Mouse (Mus musculus) heart, embryonic 13.5 days (tissue): ENCODE results near the gene Acrbp. TPM values are rescaled to one million over a fixed set of nuclear protein-coding genes. Genes with fewer than 3 reads are reported as not detected.
"Not testable (repeated sequence)": the region's sequence is repeated elsewhere in the genome, so short reads cannot be mapped to it uniquely, and the experiment has no call there.

Source experiments
- ATAC-seq: fragments of 200-750 bp; cut with Nextera tagmentation; 2 replicates; pipeline ENCODE4 v1.8.0; 2017; ENCODE audit warnings: moderate TSS enrichment; ENCODE audit not compliant: insufficient number of reproducible peaks, low FRiP score, low TSS enrichment; ENCODE audit errors: extremely low read depth
- H3K27ac ChIP-seq: fragments of 300-500 bp; sonication (generic); replicated peaks from 2 replicates; pipeline ENCODE4 v1.5.1; 2015; ENCODE audit warnings: moderate library complexity, mild to moderate bottlenecking, inconsistent platforms
- H3K27me3 ChIP-seq: fragments of 300-500 bp; sonication (generic); replicated peaks from 2 replicates; pipeline ENCODE4 v1.6.1; 2015; ENCODE audit warnings: mild to moderate bottlenecking, inconsistent platforms
- H3K36me3 ChIP-seq: fragments of 300-500 bp; sonication (generic); 2 replicates; pipeline ENCODE4 v1.6.1; 2015; ENCODE audit warnings: mild to moderate bottlenecking, inconsistent platforms
- H3K4me1 ChIP-seq: fragments of 300-500 bp; sonication (generic); 2 replicates; pipeline ENCODE4 v1.6.1; 2015; ENCODE audit warnings: inconsistent platforms
- H3K4me2 ChIP-seq: fragments of 300-500 bp; sonication (generic); 2 replicates; pipeline ENCODE4 v1.6.1; 2015; ENCODE audit warnings: inconsistent platforms, mild to moderate bottlenecking, moderate library complexity
- H3K4me3 ChIP-seq: fragments of 300-500 bp; sonication (generic); 2 replicates; pipeline ENCODE4 v1.5.1; 2015; ENCODE audit warnings: moderate library complexity, mild to moderate bottlenecking, inconsistent platforms
- H3K9ac ChIP-seq: fragments of 300-500 bp; sonication (generic); 2 replicates; pipeline ENCODE4 v1.6.1; 2015; ENCODE audit warnings: inconsistent platforms, mild to moderate bottlenecking, moderate library complexity
- H3K9me3 ChIP-seq: fragments of 300-500 bp; sonication (generic); 2 replicates; pipeline ENCODE4 v1.6.1; 2016; ENCODE audit warnings: inconsistent platforms
- WGBS: fragments of 180-500 bp; shearing (Covaris S2); methylation state at CpG from one replicate; pipeline ENCODE4 v1.1.7; 2015; ENCODE audit warnings: mixed read lengths; 5-methylcytosine and 5-hydroxymethylcytosine counted together
- polyA plus RNA-seq: library from polyadenylated mRNA; unstranded; fragments of >200 nt; fragmentation: Nextera tagmentation; extraction: Ambion mirVana; gene quantifications from 2 replicates; pipeline ENCODE4 v1.2.1, GENCODE M21; 2015

Gene Acrbp
- polyA plus RNA-seq, 1 experiment from 2014 or later, result 5.4 TPM

DNA sequence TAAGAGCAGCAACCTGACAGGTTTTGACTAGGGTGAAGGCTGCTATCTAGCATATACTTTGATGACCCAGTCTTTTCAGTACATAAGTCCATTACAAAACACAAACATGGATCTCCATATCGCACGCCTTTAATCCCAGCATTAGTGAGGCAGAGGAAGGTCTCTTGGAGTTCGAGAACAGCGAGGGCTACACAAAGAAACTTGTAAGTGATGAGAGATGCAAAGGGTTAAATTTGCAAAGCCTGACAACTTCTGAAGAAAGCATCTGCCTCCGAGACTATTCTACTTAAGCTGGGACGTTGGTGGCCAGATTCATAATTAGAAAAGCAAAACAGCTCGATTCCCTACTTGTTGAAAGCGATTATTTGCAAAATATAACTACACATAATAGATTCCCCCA, 10.4 kb upstream of the Acrbp start:
- peak overlapping the region; percentile 82 for H3K4me3 ChIP-seq
- WGBS, result 5% methylated on average over 8 of the region's 8 CpGs
- H3K9ac ChIP-seq, result peak overlapping the region; percentile 63
- H3K36me3 ChIP-seq, result peaks cover 52% of the 10 kb centered on the region
- no peaks in the 10 kb centered on the region for H3K27me3 ChIP-seq
- H3K4me1 ChIP-seq, result peaks cover 15% of the 10 kb centered on the region
- H3K27ac ChIP-seq, result peak overlapping the region; percentile 67
- peak overlapping the region; percentile 87 for H3K4me2 ChIP-seq
- no peak for ATAC-seq
- H3K9me3 ChIP-seq, result no peaks in the 10 kb centered on the region

DNA sequence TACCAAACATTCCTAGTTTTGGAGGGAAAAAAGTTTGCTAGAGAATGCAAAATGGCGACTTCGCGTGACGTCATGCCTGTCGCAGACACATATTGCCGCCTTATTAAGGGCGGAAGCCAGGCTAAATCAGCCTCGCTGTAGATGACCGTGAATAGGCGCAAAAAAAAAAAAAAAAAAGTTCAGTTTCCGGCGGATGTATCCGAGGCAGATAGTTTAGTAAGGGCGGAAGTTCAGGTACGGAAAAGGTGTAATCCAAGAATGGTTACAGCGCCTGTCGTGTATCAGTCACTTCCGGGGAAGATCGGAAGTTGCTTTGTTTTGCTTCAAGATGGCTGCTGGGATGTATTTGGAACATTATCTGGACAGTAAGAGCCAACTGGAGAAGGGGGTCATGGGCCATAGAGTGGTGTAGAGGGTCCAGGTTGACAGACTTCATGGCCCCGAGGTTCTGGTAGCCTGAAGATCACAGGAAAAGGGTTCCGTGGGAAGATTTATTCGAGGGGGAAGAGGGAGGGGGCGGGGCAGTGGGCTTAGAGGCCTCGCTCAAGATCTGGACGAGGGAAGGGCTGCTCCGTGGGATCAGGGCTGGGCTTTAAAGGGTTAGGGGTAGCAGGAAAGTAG, 9.8 kb upstream of the Acrbp start, which contains the start of gene Ing4:
Ing4 (plus strand) TSS at position 228 of the 621 bp plus-strand sequence.
- Histone ChIP-seq H3K4me1 (peaks cover 15% of the 10 kb centered on the region), H3K27me3 (no peaks in the 10 kb centered on the region), H3K27ac (peak within 1 kb of the TSS; percentile 72), H3K9me3 (no peaks in the 10 kb centered on the region), H3K36me3 (peaks cover 52% of the 10 kb centered on the region), H3K4me3 (peak within 1 kb of the TSS; percentile 82), H3K9ac (peak within 1 kb of the TSS; percentile 85), H3K4me2 (peak within 1 kb of the TSS; percentile 87)
- peak; percentile 93 for ATAC-seq
- under 1% methylated on average over 26 of the region's 26 CpGs for WGBS

DNA sequence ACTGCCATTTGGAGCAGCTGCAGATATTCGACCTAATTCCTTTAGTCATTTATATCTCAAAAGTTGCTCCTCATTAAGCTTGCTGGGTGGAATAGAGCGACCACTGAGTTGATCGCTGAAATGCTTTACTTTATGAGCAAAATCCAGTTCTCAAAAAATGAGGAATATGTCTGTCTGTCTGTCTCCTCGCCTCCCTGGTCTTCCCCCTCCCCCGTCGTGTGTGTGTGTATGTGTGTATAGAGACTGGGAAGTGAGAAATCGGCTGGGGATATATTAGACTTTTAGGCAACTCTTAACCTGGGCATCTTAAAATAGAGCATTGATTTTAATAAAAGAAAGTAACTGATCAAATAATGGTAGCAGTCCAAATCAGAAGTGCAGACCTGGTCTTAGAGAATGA, 9.3 kb upstream of the Acrbp start:
- Histone ChIP-seq H3K9me3 (no peaks in the 10 kb centered on the region), H3K4me2 (peak overlapping the region; percentile 87), H3K4me1 (peaks cover 15% of the 10 kb centered on the region), H3K36me3 (peaks cover 51% of the 10 kb centered on the region), H3K27ac (peak overlapping the region; percentile 72), H3K27me3 (no peaks in the 10 kb centered on the region), H3K9ac (peak overlapping the region; percentile 85), H3K4me3 (peak overlapping the region; percentile 82)
- WGBS, result 14% methylated on average over 7 of the region's 7 CpGs
- ATAC-seq, result no peak

DNA sequence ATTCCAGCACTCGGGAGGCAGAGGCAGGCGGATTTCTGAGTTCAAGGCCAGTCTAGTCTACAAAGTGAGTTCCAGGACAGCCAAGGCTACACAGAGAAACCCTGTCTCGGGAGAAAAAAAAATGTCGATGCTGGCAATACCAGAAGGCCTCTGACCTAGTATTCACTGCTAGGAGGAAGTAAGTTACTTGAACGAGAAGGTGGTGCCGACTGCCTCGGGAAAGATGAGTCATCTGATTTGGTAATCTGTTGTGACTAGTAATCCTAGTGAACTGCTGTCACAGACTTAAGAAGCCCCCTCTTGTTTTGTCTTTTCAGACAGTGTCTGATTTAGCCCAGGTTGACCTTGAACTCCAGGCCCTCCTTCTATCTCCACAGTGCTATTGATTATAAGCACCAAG, 8.4 kb upstream of the Acrbp start:
- H3K4me2 ChIP-seq, result no peak overlapping the region
- H3K4me3 ChIP-seq, result no peak overlapping the region
- H3K27me3 ChIP-seq, result no peaks in the 10 kb centered on the region
- no peak overlapping the region for H3K9ac ChIP-seq
- peaks cover 15% of the 10 kb centered on the region for H3K4me1 ChIP-seq
- WGBS, result 73% methylated on average over 7 of the region's 7 CpGs
- no peak overlapping the region for H3K27ac ChIP-seq
- H3K36me3 ChIP-seq, result peaks cover 50% of the 10 kb centered on the region
- no peak for ATAC-seq
- no peaks in the 10 kb centered on the region for H3K9me3 ChIP-seq

DNA sequence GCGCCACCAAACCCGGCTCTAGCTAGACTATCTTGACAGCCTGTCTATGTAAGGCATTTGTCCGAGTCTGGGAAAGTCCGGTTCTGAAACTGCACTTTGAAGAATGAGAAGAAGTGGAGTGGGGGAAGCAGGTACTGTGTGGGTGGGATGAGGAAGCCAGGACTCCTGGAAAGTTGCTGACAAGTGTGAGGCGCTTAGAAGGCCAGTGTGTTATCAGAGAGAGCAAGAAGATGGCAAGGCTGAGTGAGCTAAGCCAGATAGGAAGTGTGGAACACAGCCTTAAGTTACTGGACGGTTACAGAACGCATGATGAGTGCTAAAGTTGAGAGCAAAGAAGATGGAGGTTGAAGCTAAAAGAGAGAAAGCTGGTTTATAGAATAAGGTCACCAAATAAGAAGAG, 7.4 kb upstream of the Acrbp start:
- no peak for ATAC-seq
- Histone ChIP-seq H3K36me3 (peaks cover 50% of the 10 kb centered on the region), H3K9me3 (no peaks in the 10 kb centered on the region), H3K9ac (no peak overlapping the region), H3K4me1 (peaks cover 15% of the 10 kb centered on the region), H3K27ac (no peak overlapping the region), H3K27me3 (no peaks in the 10 kb centered on the region), H3K4me3 (no peak overlapping the region), H3K4me2 (no peak overlapping the region)
- 76% methylated on average over 7 of the region's 7 CpGs for WGBS

DNA sequence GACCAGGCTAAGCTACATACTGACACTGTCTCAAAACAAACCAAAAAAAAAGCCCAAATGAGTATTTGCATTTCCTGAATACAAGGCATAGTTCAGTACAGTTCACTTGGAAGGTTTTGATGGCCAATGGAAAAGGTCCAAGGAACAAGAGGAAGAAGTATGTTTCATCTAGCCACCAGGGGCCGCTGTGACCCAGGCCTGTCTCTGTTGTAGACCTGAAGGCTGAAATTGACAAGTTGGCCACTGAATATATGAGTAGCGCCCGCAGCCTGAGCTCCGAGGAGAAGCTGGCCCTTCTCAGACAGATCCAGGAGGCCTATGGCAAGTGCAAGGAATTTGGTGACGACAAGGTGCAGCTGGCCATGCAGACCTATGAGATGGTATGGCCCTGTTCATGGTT, 2.8 kb upstream of the Acrbp start:
- H3K27me3 ChIP-seq, result no peaks in the 10 kb centered on the region
- no peak overlapping the region for H3K4me3 ChIP-seq
- no peaks in the 10 kb centered on the region for H3K4me1 ChIP-seq
- no peak overlapping the region for H3K27ac ChIP-seq
- H3K36me3 ChIP-seq, result peaks cover 82% of the 10 kb centered on the region
- 38% methylated on average over 5 of the region's 5 CpGs for WGBS
- H3K4me2 ChIP-seq, result no peak overlapping the region
- H3K9me3 ChIP-seq, result no peaks in the 10 kb centered on the region
- ATAC-seq, result no peak
- H3K9ac ChIP-seq, result no peak overlapping the region

DNA sequence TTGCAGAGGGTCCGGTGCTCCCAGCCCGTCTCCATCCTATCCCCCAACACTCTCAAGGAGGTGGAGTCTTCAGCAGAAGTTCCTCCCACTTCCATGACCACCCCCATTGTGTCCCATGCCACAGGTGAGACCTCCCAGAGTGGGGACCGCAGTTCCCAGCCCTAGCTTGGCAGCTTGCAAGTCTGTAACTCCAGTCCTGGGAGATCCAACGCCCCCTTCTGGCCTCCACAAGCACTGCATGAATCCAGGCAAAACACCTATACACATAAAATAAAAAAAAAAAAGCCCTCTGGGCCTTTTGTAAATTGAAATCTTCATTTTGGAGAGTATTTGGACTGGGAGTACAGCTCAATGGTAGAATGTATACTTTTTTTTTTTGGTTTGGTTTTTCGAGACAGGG, 1.7 kb downstream of the Acrbp start:
- H3K9ac ChIP-seq, result no peak overlapping the region
- H3K36me3 ChIP-seq, result peaks cover 86% of the 10 kb centered on the region
- no peak for ATAC-seq
- H3K4me2 ChIP-seq, result no peak overlapping the region
- no peaks in the 10 kb centered on the region; the same call in 1 of the 2 replicates for H3K4me1 ChIP-seq
- no peaks in the 10 kb centered on the region for H3K27me3 ChIP-seq
- WGBS, result 49% methylated on average over 5 of the region's 5 CpGs
- H3K9me3 ChIP-seq, result no peaks in the 10 kb centered on the region
- H3K27ac ChIP-seq, result no peak overlapping the region
- no peak overlapping the region for H3K4me3 ChIP-seq

DNA sequence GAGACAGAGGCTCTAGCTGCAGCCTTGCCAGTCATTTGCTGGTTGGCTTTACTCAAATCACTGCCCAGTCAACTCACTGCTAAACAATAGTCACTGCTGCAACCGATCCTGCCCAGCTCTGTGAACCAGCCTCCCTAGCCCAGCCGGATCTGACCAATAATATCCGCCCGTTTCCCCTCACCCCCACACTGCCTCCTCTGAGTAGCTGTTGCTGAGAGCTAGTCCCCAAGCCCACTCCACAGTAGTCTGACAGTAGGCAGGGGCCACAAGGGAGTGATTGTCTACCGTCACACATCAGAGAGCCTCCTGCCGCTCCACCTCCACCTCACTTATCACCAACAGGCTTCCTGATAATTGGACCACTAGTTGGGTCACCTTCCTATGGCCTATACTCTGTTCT, 12.0 kb downstream of the Acrbp start:
- peak overlapping the region; percentile 25; the same call in 1 of the 2 replicates for H3K4me2 ChIP-seq
- no peak overlapping the region for H3K4me3 ChIP-seq
- no peak for ATAC-seq
- no peaks in the 10 kb centered on the region for H3K36me3 ChIP-seq
- no peaks in the 10 kb centered on the region for H3K9me3 ChIP-seq
- 13% methylated on average over 6 of the region's 6 CpGs for WGBS
- peaks cover 14% of the 10 kb centered on the region for H3K4me1 ChIP-seq
- H3K27ac ChIP-seq, result no peak overlapping the region
- H3K27me3 ChIP-seq, result peaks cover 34% of the 10 kb centered on the region
- H3K9ac ChIP-seq, result 0 out of 2 replicates have a peak overlapping the region, but pooled peaks have one; percentile 47

DNA sequence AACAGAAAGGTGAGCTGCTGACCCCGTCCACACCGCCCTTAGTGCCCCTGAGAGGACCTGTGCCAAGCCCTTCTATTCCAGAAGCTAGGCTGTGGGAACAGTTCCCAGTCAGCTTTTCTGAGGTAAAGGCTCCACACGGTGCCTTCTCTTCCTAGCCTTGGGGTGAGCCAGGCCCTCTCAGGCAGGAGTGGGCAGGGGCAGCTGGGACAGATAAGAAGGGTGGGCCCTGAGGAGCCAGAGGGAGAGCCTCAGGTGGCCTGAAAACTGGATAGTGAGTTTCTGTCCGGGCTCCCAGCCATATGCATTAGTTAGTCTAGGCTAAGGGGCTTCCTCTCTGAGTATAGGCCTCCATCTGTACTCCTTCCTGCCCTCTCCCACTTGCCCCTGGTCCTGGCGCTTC, 13.0 kb downstream of the Acrbp start:
- H3K4me2 ChIP-seq, result no peak overlapping the region
- ATAC-seq, result no peak
- H3K36me3 ChIP-seq, result no peaks in the 10 kb centered on the region
- H3K4me3 ChIP-seq, result no peak overlapping the region
- H3K27ac ChIP-seq, result no peak overlapping the region
- H3K9ac ChIP-seq, result no peak overlapping the region
- peaks cover 14% of the 10 kb centered on the region for H3K4me1 ChIP-seq
- 78% methylated on average over 5 of the region's 5 CpGs for WGBS
- H3K27me3 ChIP-seq, result peaks cover 38% of the 10 kb centered on the region
- no peaks in the 10 kb centered on the region for H3K9me3 ChIP-seq

DNA sequence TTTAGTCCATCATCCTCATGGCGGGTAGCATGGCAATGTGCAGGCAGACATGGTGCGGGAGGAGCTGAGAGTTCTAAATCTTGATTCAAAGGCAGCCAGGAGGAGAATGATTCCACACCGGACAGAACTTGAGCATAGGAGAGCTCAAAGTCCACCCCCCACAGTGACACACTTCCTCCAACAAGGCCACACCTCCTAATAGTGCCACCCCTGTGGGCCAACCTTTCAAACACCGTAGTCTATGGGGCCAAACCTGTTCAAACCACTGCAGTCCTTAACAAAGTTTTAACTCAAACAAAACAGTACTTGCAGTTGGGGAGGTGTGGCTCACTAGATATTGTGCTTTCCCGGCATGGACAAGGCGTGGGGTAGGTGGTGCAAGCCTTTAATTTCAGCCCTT, 14.4 kb downstream of the Acrbp start:
- peaks cover 48% of the 10 kb centered on the region for H3K27me3 ChIP-seq
- 74% methylated on average over 6 of the region's 6 CpGs for WGBS
- ATAC-seq, result no peak

DNA sequence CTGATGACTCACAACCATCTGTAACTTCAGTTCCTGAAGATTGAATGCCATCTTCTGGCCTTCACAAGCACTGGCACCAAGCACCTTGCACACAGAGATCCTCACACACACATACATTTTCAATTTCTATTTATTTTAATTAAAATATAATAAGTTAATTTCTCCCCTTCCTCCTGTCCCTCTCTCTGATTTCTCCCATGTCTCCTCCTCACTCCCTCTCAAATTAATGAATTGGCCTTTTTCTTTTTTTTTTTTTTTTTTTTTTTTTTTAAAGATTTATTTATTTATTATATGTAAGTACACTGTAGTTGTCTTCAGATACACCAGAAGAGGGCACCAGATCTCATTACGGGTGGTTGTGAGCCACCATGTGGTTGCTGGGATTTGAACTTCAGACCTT, 15.7 kb downstream of the Acrbp start:
- H3K4me2 ChIP-seq, H3K27ac ChIP-seq, H3K9me3 ChIP-seq, H3K4me3 ChIP-seq, H3K9ac ChIP-seq, ATAC-seq, H3K36me3 ChIP-seq: not testable (repeated sequence)
- Histone ChIP-seq H3K4me1 (peaks cover 14% of the 10 kb centered on the region), H3K27me3 (peaks cover 36% of the 10 kb centered on the region)
- WGBS, result no CpG with 5 or more reads among the region's 1 CpGs

More for the DNA sequence above, 14.4 kb downstream of the Acrbp start:
- Histone ChIP-seq H3K27ac (no peak overlapping the region), H3K4me3 (no peak overlapping the region), H3K9ac (no peak overlapping the region), H3K4me2 (no peak overlapping the region), H3K36me3 (no peaks in the 10 kb centered on the region), H3K4me1 (peaks cover 14% of the 10 kb centered on the region), H3K9me3 (no peaks in the 10 kb centered on the region)

DNA sequence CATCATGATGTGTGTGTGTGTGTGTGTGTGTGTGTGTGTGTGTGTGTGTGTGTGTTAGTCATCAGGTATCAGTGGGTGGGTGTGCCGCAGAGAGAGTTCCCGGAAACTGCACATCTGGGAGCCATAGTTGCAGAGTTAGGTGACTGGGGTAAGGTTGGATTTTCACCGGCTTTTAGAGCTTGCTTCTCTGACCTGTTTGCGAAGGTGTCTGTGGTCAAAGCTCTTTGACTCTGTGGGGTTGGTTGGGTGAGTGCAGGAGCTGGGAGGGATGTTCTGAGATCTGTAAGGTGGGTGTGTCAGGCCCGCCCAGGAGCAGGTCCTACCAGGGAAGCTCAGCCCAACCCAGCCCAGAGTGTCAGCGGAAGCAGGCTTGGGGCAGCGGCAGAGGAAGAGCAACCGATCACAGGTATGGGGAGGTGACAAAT, 18.1 kb downstream of the Acrbp start, which contains the start of gene Lpar5:
Lpar5 (plus strand) TSS at position 350 of the 425 bp plus-strand sequence.
- Histone ChIP-seq H3K4me2 (no peak within 1 kb of the TSS), H3K9ac (no peak within 1 kb of the TSS), H3K4me3 (no peak within 1 kb of the TSS), H3K9me3 (no peaks in the 10 kb centered on the region), H3K4me1 (peaks cover 15% of the 10 kb centered on the region), H3K27ac (no peak within 1 kb of the TSS), H3K36me3 (no peaks in the 10 kb centered on the region), H3K27me3 (peaks cover 21% of the 10 kb centered on the region)
- WGBS, result 49% methylated on average over 8 of the region's 8 CpGs
- no peak for ATAC-seq
